In the genomic region with DNA sequence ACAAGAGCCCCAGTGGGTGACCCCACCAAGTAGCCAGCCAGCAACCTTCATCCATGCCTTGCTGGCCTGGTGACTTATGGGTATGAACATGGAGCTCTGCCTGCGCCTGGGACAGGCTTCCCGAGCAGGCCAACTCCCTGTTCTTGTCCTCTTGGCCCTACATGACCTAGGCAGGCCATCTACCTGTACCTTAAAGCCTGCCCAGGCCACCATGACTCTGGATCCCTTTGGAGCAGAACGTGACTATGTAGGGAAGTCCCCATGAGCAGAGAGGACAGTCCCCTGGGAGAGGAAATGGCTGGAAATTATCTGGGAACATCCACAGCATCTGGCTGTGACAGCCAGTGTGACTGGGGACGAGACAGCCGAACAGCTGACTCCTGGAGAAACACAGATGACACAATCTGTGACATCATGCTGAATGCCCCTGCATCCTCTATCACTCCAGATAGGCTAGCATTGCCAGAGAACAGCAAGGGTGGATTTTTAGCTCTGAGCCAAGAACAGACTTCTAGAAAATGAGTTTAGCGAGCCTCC, we compare ENCODE assay signal across 9 mouse cellular contexts. TPM values are rescaled to one million over a fixed set of nuclear protein-coding genes. Genes with fewer than 3 reads are reported as not detected.
DNase-seq lines count a peak whose midpoint lies in the region; ATAC-seq and TF ChIP-seq lines count a peak whose summit lies in the region.
"Had no signal": no experiment of that assay in that cellular context is flagged by ENCODE, and none has a peak within 500 bp of the region (broad histone marks: within the 10 kb centered on the region; RNA-seq: fewer than 3 reads in every experiment).

No protein-coding gene starts in this region.

- no peaks in the 10 kb centered on the region for H3K4me1 ChIP-seq in lung, embryonic 14.5 days (ENCODE audit: insufficient read depth)
- no peaks in the 10 kb centered on the region; the same call in 1 of the 2 replicates for H3K4me1 ChIP-seq in lung, adult 2 months (ENCODE audit: control insufficient read depth, insufficient read depth, low read length)
- peaks cover 34% of the 10 kb centered on the region for H3K4me1 ChIP-seq in heart, embryonic 11.5 days (ENCODE audit: control insufficient read depth, insufficient read depth, low read length)
- H3K4me1 ChIP-seq in liver, embryonic 14.5 days (replicated peaks; ENCODE audit: control insufficient read depth in 2 of 2, insufficient read depth in 2 of 2, low read length in 1 of 2): peaks cover 15 to 28% of the 10 kb centered on the region in 2 experiments

- no peak for ATAC-seq in lung, embryonic 14.5 days (ENCODE audit: insufficient read depth)
- no peak; the same call in 1 of the 2 replicates for ATAC-seq in heart, embryonic 11.5 days (replicated peaks; ENCODE audit: insufficient number of reproducible peaks, low FRiP score, low TSS enrichment)
- ATAC-seq in liver, embryonic 14.5 days (ENCODE audit: insufficient read depth): no peak
- ATAC-seq in erythroblast, adult 5-6 weeks (replicated peaks; ENCODE audit: low FRiP score, poor library complexity, severe bottlenecking): no peak

- 65% methylated on average over 6 of the region's 6 CpGs for WGBS in lung, embryonic 14.5 days
- WGBS in lung, adult 2 months: 58% methylated on average over 6 of the region's 6 CpGs
- 40% methylated on average over 6 of the region's 6 CpGs for WGBS in heart, embryonic 11.5 days (ENCODE audit: insufficient replicate concordance)
- 69% methylated on average over 6 of the region's 6 CpGs for WGBS in liver, embryonic 14.5 days (ENCODE audit: insufficient replicate concordance)

- H3K27ac ChIP-seq in lung, embryonic 14.5 days (ENCODE audit: low read depth): peak overlapping the region; percentile 46; the same call in 1 of the 2 replicates
- peak overlapping the region; percentile 84 for H3K27ac ChIP-seq in heart, embryonic 11.5 days (ENCODE audit: low read depth, low read length)
- peak overlapping the region; percentile 26; the same call in 1 of the 2 replicates for H3K27ac ChIP-seq in liver, embryonic 14.5 days

- TF ChIP-seq CTCF in lung, embryonic 14.5 days (IDR thresholded peaks at IDR 0.05; ENCODE audit: low read depth): no peak
- TF ChIP-seq CTCF in lung, adult 2 months (IDR thresholded peaks at IDR 0.05; ENCODE audit: insufficient read depth, low read length): no peak
- no peak for TF ChIP-seq CTCF in liver, embryonic 14.5 days (IDR thresholded peaks at IDR 0.05; ENCODE audit: low read depth)

- no peaks in the 10 kb centered on the region for H3K9me3 ChIP-seq in lung, embryonic 14.5 days (ENCODE audit: low read depth, low read length)
- H3K9me3 ChIP-seq in heart, embryonic 11.5 days (replicated peaks; ENCODE audit: control insufficient read depth, low read length): no peaks in the 10 kb centered on the region
- H3K9me3 ChIP-seq in liver, embryonic 14.5 days (ENCODE audit: control insufficient read depth, low read length): no peaks in the 10 kb centered on the region

- TF ChIP-seq POLR2A in lung, adult 2 months (IDR thresholded peaks at IDR 0.05; ENCODE audit: borderline replicate concordance, extremely low read depth, low read depth, low read length): no peak

- no peak overlapping the region for H3K4me2 ChIP-seq in lung, embryonic 14.5 days
- no peak overlapping the region for H3K4me2 ChIP-seq in heart, embryonic 11.5 days
- H3K4me2 ChIP-seq in liver, embryonic 14.5 days (ENCODE audit: low read depth): no peak overlapping the region; the same call in 1 of the 2 replicates

- no peak overlapping the region for H3K4me3 ChIP-seq in lung, embryonic 14.5 days (ENCODE audit: low read depth, low read length)
- no peak overlapping the region for H3K4me3 ChIP-seq in lung, adult 2 months (replicated peaks; ENCODE audit: extremely low read depth, low read depth, low read length)
- H3K4me3 ChIP-seq in heart, embryonic 11.5 days (ENCODE audit: low read depth, low read length): no peak overlapping the region
- H3K4me3 ChIP-seq in liver, embryonic 14.5 days (ENCODE audit: insufficient read depth in 1 of 2, low read depth in 2 of 2, low read length in 2 of 2): no peak overlapping the region

- no peaks in the 10 kb centered on the region for H3K27me3 ChIP-seq in lung, embryonic 14.5 days (ENCODE audit: insufficient read depth, low read length)
- H3K27me3 ChIP-seq in heart, embryonic 11.5 days (ENCODE audit: control insufficient read depth, insufficient read depth, low read length): no peaks in the 10 kb centered on the region
- H3K27me3 ChIP-seq in liver, embryonic 14.5 days (ENCODE audit: control insufficient read depth, insufficient read depth, low read length): no peaks in the 10 kb centered on the region
- H3K27me3 ChIP-seq: CH12.LX had no signal

- DNase-seq in cerebellum, adult 9-11 months: peak; percentile 63
- no peak for DNase-seq in cerebellum, adult 8-10 months
- DNase-seq in lung, embryonic 14.5 days: no peak
- DNase-seq in lung, adult 2 months: no peak
- DNase-seq in liver, embryonic 14.5 days (ENCODE audit: low read depth in 3 of 3, low spot score in 3 of 3): no peak
- DNase-seq in embryo, embryonic 11 days: no peak

- H3K9ac ChIP-seq in lung, embryonic 14.5 days: no peak overlapping the region
- H3K9ac ChIP-seq in heart, embryonic 11.5 days (ENCODE audit: low read depth, low read length): 0 out of 2 replicates have a peak overlapping the region, but pooled peaks have one; percentile 6
- no peak overlapping the region for H3K9ac ChIP-seq in liver, embryonic 14.5 days (replicated peaks)

- H3K36me3 ChIP-seq in lung, embryonic 14.5 days (ENCODE audit: insufficient read depth): no peaks in the 10 kb centered on the region
- H3K36me3 ChIP-seq in heart, embryonic 11.5 days (ENCODE audit: control insufficient read depth, insufficient read depth, low read length): no peaks in the 10 kb centered on the region
- H3K36me3 ChIP-seq in liver, embryonic 14.5 days (replicated peaks; ENCODE audit: control insufficient read depth, insufficient read depth, low read depth): no peaks in the 10 kb centered on the region

- TF ChIP-seq EP300 in liver, embryonic 14.5 days (IDR thresholded peaks at IDR 0.05; ENCODE audit: low read depth): no peak

RNA-seq across cellular contexts. Expression of a gene that starts 15.7 kb away (rescaled TPM):
- polyA plus RNA-seq in lung, embryonic 14.5 days (2014; fragmentation: Nextera tagmentation; extraction: Ambion mirVana): 12.0 and 12.3 TPM in 2 replicates
- 15.0 and 23.3 TPM in 2 replicates for polyA plus RNA-seq in lung, adult 2 months (2012; rRNA removed)
- polyA plus RNA-seq in heart, embryonic 11.5 days (2014; fragmentation: Nextera tagmentation; extraction: Ambion mirVana): 11.0 and 13.7 TPM in 2 replicates
- 4.2 and 4.7 TPM in 2 replicates for polyA plus RNA-seq in liver, embryonic 14.5 days (2012; rRNA removed)
- 4.6 and 6.1 TPM in 2 replicates for polyA plus RNA-seq in liver, embryonic 14.5 days (2014; fragmentation: Nextera tagmentation; extraction: Ambion mirVana)
- 14.8 and 18.8 TPM in 2 replicates for total RNA-seq in erythroblast, adult 5-6 weeks (2015; ENCODE audit: low replicate concordance)
- total RNA-seq in erythroblast, adult 5-6 weeks (2017; ENCODE audit: low replicate concordance): 6.5 and 7.1 TPM in 2 replicates

Comparison
In these comparisons a context has a peak if more than half of its experiments do, and no peak if none do; other contexts are left out.
1. H3K27ac ChIP-seq: peak in every context shown above with its lines; median percentile 84 in heart, embryonic 11.5 days; 46 in lung, embryonic 14.5 days; 26 in liver, embryonic 14.5 days.